Mouse (Mus musculus): ENCODE data around the gene Arhgap40.

- TF ChIP-seq CTCF (IDR thresholded peaks at IDR 0.05; ENCODE audit: control insufficient read depth, insufficient read depth, insufficient read length) (no peak), MYOD1 (IDR thresholded peaks at IDR 0.05; ENCODE audit: control insufficient read depth, insufficient read length, low read depth) (no peak), CEBPB (IDR thresholded peaks at IDR 0.05; ENCODE audit: low read depth) (no peak)
Measured at GRCm38 (mm10) chr2:158588524-158589271, 76.1 kb downstream of the Arhgap40 start.
